Mouse (Mus musculus) macrophage (primary cell): ENCODE measurements around the gene Paics. TPM values are rescaled to one million over a fixed set of nuclear protein-coding genes. Genes with fewer than 3 reads are reported as not detected.
"Not testable (repeated sequence)": the region's sequence is repeated elsewhere in the genome, so short reads cannot be mapped to it uniquely, and the experiment has no call there.

Source experiments
- H3K27ac ChIP-seq: fragments of 350-480 bp; formaldehyde crosslinking; 2 replicates; pipeline ENCODE4 v1.9.0; 2021
- H3K36me3 ChIP-seq: fragments of 350-480 bp; formaldehyde crosslinking; 2 replicates; pipeline ENCODE4 v1.9.0; 2021; ENCODE audit errors: inconsistent target
- H3K4me3 ChIP-seq: fragments of 350-480 bp; formaldehyde crosslinking; 2 replicates; pipeline ENCODE4 v1.9.0; 2021; ENCODE audit errors: inconsistent target
- H3K79me2 ChIP-seq: fragments of 350-480 bp; formaldehyde crosslinking; 2 replicates; pipeline ENCODE4 v1.9.0; 2021; ENCODE audit errors: inconsistent target
- WGBS: methylation state at CpG from one replicate; pipeline ENCODE4 v1.1.7; 2026; ENCODE audit warnings: inconsistent platforms; ENCODE audit not compliant: missing documents; 5-methylcytosine and 5-hydroxymethylcytosine counted together
- polyA plus RNA-seq: library from polyadenylated mRNA; stranded (reverse); fragments of 250-400 nt; gene quantifications from 3 replicates; pipeline ENCODE4 v1.2.4, GENCODE M21; 2018; ENCODE audit warnings: inconsistent platforms
- total RNA-seq, 78 experiments: library from RNA; depleted of rRNA; stranded (reverse); fragments of 250-400 nt; gene quantifications; 1 replicate in 9 of 78; 2 replicates in 24 of 78; 3 replicates in 43 of 78; 4 replicates in 2 of 78; pipeline ENCODE4 v1.2.4; 2018; ENCODE audit warnings: inconsistent platforms in 56 of 78

Gene Paics
- total RNA-seq (2018; cell fraction: chromatin; rRNA removed) = 10 to 100 TPM in 19 of 26 experiments, 1 to 10 TPM in 7; 4.0 to 44.6 (median 15.3) TPM
- total RNA-seq (2018; cell fraction: cytosol; rRNA removed) = 10 to 100 TPM; 44.5 to 84.7 (median 60.3) TPM
- total RNA-seq (2018; cell fraction: nucleus; rRNA removed) = 10 to 100 TPM; 10.7 to 59.5 (median 21.6) TPM
- polyA plus RNA-seq = 77.7 to 138 TPM (median 78.9 TPM) in 3 replicates

DNA sequence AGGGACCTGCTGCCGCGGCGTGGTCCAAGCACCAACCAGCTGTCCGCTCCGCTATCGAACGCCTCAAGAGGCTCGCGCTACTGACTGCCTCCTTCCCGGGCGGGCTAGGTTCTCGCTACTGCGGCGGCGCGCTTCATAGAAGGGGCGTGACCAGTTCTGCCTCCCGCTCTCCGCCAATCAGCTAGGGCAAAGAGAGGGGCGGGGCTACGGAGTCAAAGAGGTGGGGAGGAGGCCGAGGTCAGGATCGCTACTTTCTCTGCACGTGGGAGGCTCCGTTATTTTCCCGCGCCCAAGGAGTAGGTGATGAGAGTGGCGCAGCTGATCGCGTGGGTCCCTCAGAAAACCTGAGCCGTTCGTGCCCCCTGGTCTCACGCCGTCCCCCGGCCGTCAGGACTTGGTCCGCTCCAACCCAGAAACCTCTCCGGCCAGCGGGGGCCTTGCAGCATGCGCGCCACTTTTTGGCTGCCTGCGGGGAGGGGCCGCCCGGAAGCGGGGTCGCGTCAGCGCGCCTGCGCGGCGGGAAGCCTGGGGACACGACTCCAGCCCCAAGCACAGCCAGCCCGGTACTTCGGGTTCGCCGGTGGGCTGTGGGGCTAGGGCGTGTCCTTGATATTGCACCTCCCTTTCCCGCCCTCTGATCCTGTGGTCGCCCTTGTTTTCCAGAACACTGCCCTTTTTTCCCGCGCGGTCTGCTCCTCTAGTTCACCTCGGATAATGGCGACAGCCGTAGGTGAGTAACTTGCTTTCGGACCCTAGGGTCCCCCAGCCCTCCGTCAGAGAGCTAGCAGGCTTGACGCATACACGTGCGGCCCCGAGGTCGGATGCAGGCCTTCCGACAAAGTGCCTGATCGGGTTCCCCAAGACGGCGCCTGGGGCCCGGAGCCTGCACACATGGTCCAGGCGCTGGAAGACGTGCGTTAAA lies at the start of gene Paics, which contains the start of gene Ppat:
Gene Paics, plus strand, starts transcription at position 202 of the 922 bp plus-strand sequence.
Gene Ppat, minus strand, starts transcription at position 473 of the 922 bp plus-strand sequence.
- Histone ChIP-seq H3K27ac (peak within 1 kb of the TSS; percentile 53), H3K79me2 (peaks cover 89% of the 10 kb centered on the region), H3K4me3 (peak within 1 kb of the TSS; percentile 79), H3K36me3 (no peaks in the 10 kb centered on the region)
- WGBS = 2% methylated on average over 76 of the region's 81 CpGs

DNA sequence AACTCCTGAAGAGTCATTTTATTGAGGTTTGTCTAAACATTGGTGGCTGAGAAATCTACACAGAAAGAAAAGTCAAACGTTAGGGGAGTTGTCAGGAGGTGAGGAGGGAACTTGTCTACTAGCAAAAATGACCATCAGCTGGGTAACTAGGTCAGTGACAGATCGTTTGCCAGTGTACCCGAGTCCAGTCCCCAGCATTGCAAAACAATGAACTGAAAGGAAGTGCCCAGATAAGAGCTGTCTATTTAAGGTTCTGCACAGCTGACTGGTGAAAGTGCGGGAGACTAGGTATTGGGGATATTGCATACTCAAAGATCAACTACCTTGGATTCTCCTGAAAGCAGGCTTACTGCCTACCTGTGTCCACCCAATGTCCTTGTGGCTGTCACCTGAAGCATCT lies 49.0 kb upstream of the Paics start:
- Histone ChIP-seq H3K27ac (no peak overlapping the region), H3K4me3 (no peak overlapping the region), H3K79me2 (no peaks in the 10 kb centered on the region), H3K36me3 (no peaks in the 10 kb centered on the region)
- 72% methylated on average over 4 of the region's 4 CpGs for WGBS

DNA sequence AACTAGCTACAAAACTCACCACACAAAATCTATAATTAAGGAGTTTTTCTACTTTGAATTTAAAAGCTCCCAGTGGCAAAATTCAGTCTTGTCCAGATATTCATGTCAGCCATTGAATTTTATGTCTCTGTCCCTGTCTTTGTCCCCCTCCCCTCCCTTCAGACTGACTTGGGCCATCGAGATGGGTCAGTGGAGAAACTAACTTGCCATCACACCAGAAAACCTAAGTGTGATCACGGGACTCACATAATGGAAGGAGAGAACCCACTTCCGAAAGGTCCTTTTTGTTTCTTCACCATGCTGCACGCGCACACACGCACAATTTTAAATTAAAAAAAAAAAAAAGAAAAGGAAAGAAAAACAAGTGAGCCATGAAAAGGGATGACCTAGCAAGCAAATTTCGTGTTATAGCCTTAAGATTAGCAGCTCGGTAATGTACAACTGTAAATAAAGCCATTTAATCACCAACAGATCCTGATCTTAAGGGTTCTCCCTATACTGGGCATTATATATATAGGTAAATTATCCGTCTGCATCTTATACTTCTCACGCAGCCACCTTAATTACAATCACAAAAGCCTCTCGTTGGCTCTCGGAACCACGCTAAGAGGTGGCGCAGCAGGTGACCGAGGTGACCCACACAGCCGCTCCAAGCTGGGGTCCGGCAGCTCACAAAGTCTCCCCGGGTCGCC lies 46.2 kb upstream of the Paics start:
- H3K4me3 ChIP-seq = peak overlapping the region; percentile 87
- H3K27ac ChIP-seq = peak overlapping the region; percentile 51
- under 1% methylated on average over 19 of the region's 19 CpGs for WGBS
- no peaks in the 10 kb centered on the region for H3K79me2 ChIP-seq
- H3K36me3 ChIP-seq = no peaks in the 10 kb centered on the region

DNA sequence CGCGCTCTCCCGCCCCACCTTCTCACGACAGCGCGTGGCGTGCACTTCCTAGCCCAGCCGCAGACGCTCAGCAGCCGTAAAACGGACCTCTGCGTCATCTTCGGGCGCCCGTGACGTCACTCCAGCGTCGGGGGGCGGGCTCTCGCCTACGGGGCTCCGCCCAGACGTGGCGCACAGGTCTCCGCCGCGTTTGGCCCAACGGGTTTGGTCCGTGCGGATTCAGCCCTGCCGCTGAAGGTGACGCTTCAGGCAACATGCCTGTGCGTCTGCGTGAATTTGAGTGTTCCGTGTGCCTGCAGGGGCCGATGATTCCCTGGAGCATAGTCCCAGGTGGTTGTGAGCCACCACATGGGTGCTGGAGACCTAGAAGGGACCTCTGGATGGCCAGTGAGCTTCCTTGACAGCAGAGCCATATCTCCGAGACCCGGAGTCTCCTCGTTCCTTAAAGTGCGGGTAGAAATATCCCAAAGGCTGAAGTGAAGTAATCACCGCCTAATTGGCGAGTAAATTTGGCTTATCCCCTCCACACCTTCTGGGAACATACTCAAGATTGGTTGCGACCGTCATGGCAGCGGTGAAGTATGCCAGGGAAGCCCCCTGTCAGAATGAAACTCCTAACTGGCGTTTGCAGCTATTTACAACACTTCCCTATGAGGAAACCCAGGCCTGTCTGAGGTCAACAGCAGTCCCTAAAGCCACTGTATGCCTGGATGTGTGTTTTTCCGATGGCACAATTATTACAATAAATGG lies 45.5 kb upstream of the Paics start, which contains the start of gene Aasdh:
Gene Aasdh, minus strand, starts transcription at position 110 of the 750 bp plus-strand sequence.
- H3K79me2 ChIP-seq = no peaks in the 10 kb centered on the region
- H3K27ac ChIP-seq = peak within 1 kb of the TSS; percentile 74
- H3K4me3 ChIP-seq = peak within 1 kb of the TSS; percentile 87
- no peaks in the 10 kb centered on the region for H3K36me3 ChIP-seq
- under 1% methylated on average over 47 of the region's 47 CpGs for WGBS

DNA sequence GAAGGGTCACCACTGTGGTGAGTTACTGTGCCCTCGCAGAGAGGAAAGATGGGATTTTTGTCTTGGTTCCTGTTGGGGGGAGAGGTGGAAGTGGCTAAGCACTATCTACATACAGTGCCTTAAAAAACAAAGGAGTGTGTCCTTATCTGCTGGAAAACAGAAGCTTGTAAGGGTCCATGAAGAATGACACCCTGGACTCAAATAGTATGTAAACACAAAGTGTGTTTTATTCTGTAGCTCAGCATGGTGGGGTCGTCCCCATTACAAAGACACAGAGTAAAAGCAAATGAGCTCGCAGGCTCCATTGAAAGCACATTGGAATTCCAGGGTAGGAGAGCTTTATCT lies 45.0 kb upstream of the Paics start:
- 39% methylated on average over 3 of the region's 3 CpGs for WGBS
- Histone ChIP-seq H3K36me3 (no peaks in the 10 kb centered on the region), H3K4me3 (peak overlapping the region; percentile 87), H3K79me2 (no peaks in the 10 kb centered on the region), H3K27ac (peak overlapping the region; percentile 74)

DNA sequence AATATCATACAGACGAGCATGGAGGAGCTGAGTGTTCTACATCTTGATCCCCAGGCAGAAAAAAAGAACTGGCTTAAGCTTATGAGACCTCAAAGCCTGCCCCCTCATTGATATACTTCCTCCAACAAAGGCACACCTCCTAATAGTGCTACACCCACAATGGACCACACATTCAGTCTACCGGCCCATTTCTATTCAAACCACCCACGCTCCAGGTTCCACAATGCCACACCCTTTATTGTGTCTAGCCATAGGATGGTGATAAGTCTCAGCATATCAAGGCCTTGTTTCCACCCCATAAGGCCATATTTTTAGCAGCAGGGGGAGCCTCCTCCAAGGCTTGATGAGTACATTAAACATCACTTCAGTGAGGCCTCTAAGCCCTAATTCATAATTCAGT lies 40.3 kb upstream of the Paics start:
- Histone ChIP-seq H3K4me3 (no peak overlapping the region), H3K79me2 (no peaks in the 10 kb centered on the region), H3K27ac (no peak overlapping the region), H3K36me3 (no peaks in the 10 kb centered on the region)
- WGBS = 98% methylated on average over 3 of the region's 3 CpGs

DNA sequence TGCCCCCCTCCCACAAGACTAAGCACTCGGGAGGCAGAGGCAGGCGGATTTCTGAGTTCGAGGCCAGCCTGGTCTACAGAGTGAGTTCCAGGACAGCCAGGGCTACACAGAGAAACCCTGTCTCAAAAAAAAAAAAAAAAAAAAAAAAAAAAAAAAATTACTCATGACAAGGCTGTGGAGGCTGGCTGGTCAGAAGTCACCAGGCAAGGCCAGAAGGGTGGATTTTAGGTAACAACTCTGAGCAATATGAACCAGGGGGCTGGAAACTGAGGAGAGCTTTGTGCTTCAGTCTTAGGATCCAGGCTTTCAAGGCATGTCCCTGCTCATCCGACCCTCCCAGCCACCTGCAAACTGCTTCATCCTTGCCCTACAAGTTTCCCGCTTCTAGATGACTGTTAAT lies 38.6 kb upstream of the Paics start:
- WGBS = 97% methylated on average over 3 of the region's 5 CpGs

DNA sequence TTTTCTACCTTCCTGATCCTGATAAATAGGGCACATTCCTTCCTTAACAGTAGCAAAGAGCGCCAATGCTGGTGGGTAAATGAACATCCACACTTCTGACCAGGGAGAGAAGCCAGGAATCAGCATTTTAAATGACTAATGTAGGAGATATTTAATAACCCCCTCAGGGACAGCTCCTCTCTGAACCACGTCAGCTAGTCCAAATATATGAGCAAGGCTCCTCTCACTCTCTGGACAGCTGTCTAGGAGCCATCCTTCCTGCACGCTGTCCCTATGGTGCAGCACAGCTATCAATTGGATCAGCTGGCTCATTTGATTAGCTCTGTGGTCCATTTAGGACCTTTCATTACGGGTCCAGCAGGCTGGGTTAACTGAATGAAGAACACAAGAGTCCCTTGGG lies 28.3 kb upstream of the Paics start:
- 100% methylated on average over 4 of the region's 4 CpGs for WGBS
- Histone ChIP-seq H3K4me3 (no peak overlapping the region), H3K79me2 (no peaks in the 10 kb centered on the region), H3K27ac (no peak overlapping the region), H3K36me3 (peaks cover 6% of the 10 kb centered on the region; the same call in 1 of the 2 replicates)

More for the DNA sequence above, 38.6 kb upstream of the Paics start:
- not testable (repeated sequence) for H3K27ac ChIP-seq, H3K4me3 ChIP-seq, H3K36me3 ChIP-seq, H3K79me2 ChIP-seq

DNA sequence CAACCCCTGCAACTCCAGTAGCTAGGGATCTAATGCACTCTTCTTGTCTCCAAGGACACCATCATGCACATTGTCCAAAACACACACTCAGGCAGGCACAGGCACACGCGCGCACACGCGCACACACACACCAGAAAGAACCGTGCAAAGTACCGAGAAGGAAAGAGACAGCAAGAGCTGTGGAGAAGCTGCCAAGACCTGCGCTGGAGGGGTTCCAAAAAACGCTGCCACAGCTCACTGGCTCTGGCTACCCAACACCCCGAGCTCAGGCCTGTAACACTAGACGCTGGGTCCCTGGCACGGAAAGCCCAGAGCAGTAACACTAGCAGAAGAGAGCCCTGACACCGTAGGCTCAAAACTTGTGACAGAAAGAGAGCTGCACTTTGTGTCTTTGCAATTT lies 27.7 kb upstream of the Paics start:
- peaks cover 6% of the 10 kb centered on the region; the same call in 1 of the 2 replicates for H3K36me3 ChIP-seq
- 94% methylated on average over 13 of the region's 13 CpGs for WGBS
- no peak overlapping the region for H3K4me3 ChIP-seq
- H3K27ac ChIP-seq = no peak overlapping the region
- peaks cover 6% of the 10 kb centered on the region; the same call in 1 of the 2 replicates for H3K79me2 ChIP-seq

DNA sequence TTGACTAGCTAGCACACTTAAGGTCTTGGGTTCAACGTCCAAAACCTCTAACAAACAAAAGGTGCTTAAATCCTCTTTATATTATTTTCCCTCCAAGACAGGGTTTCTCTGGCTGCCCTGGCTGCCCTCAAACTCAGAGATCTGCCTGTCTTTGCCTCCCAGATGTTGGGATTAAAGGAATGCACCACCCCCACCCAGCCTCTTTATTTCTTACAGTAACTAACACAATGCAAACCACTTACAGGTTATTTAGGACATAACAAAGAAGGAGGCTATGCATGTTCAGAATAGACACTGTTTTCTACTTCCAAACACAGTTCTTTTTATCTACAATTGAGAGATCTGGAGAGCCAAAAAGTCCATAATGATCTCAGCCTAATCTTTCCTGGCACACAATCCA lies 26.8 kb upstream of the Paics start:
- 91% methylated on average over 1 of the region's 1 CpGs for WGBS
- Histone ChIP-seq H3K27ac (no peak overlapping the region), H3K79me2 (peaks cover 8% of the 10 kb centered on the region; the same call in 1 of the 2 replicates), H3K4me3 (no peak overlapping the region), H3K36me3 (peaks cover 6% of the 10 kb centered on the region; the same call in 1 of the 2 replicates)

DNA sequence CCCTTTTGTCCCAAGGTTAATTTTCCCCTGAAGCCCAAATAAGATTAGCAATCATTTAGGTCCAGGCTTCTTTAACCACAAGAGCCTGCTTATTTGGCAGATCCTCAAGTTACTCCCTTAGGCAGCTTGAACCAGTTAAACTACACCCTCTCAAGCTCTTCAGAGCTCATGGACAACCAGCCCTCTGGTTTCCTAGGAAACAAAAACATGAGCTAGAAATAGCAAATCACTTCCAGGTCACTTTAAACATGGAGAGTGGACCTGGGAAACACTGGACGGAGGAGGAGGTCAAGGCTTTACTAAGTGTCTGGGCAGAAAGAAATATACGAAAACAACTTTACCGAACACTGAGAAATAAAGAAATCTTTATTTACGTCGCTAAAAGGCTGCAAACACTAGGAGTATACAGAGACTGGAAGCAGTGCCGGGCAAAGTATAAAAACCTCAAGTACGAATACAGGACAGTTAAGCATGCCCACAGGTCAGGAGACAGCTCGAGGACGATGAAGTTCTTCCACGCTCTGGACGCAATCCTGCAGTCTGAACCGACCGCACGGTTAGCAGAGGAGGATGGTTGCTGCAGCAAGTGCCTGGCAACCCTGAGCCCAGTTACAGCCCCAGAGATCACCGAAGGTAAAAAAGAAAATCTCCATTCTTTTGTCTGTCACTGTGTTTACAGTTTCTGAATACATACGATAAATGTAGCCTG lies 22.8 kb upstream of the Paics start:
- no peak overlapping the region for H3K4me3 ChIP-seq
- peaks cover 6% of the 10 kb centered on the region; the same call in 1 of the 2 replicates for H3K36me3 ChIP-seq
- H3K27ac ChIP-seq = no peak overlapping the region
- peaks cover 8% of the 10 kb centered on the region; the same call in 1 of the 2 replicates for H3K79me2 ChIP-seq
- whole genome bisulfite sequencing = 95% methylated on average over 16 of the region's 16 CpGs

DNA sequence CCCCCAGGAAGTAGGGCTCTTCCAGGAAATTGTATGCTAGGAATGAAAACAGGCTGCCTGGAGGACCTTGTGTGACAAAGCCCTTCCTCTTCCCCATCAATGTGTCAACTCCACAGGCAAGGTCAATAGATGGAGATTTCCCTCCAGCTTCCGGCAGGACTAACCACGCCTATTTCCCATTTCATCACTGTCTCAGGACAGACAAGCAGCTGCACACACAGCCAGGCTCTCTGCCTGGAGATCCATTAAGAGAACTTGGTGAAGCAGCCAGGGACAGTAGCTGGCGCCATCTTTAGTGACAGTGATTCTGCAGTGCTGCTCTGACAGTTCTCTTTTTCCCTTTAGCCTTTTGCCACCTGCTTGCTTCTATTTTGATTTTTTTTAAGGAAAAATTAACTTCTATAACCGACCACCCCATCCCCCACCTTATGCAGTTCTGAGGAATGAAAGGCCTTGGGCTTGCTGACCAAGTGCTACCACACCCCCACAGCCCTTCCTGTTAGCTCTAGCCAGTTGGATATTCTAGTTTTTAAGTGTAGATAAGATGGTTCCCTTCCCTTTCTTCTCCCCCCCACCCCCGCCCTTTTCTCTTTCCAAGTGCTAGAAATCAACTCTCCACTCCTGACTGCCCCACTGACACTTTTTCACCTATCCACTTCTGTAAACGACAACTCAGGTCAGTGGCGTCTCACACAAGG lies 21.8 kb upstream of the Paics start:
- Histone ChIP-seq H3K36me3 (peaks cover 6% of the 10 kb centered on the region; the same call in 1 of the 2 replicates), H3K79me2 (peaks cover 8% of the 10 kb centered on the region; the same call in 1 of the 2 replicates), H3K27ac (no peak overlapping the region), H3K4me3 (no peak overlapping the region)
- 69% methylated on average over 7 of the region's 7 CpGs for WGBS

DNA sequence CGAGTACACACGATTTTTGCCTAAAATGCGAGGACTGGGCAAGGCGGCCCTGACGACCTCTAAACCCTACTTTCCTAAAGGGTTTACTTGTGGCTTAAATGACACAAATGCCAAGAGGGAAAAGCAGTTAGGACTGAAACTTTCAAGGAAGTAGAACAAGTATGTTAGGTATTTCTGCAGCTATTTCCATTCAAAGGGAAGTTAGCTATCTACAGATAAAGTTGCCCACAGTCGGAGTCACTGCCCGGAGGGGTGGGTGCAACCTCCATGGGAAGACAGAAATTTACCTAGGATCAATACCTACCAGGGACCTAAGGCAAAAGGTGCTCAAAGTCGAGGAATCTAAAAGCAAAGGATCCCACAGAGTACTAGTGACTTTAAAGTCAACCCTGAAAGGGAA lies 11.4 kb upstream of the Paics start:
- H3K4me3 ChIP-seq = no peak overlapping the region
- 95% methylated on average over 8 of the region's 8 CpGs for WGBS
- no peak overlapping the region for H3K27ac ChIP-seq
- H3K36me3 ChIP-seq = no peaks in the 10 kb centered on the region
- peaks cover 43% of the 10 kb centered on the region for H3K79me2 ChIP-seq
